Mouse (Mus musculus) lung, postnatal 0 days (tissue): ENCODE measurements around the gene Ifrd2. TPM values are rescaled to one million over a fixed set of nuclear protein-coding genes. Genes with fewer than 3 reads are reported as not detected.

ENCODE experiments used
- ATAC-seq: fragments of 200-750 bp; cut with Nextera tagmentation; 2 replicates; pipeline ENCODE4 v1.8.0; 2017; ENCODE audit warnings: moderate library complexity
- DNase-seq: peaks from one replicate; pipeline ENCODE4 v3.0.0-alpha.2; 2016; ENCODE audit warnings: low spot score
- H3K27ac ChIP-seq: fragments of 300-500 bp; sonication (generic); 2 replicates; pipeline ENCODE4 v1.5.1; 2014; ENCODE audit warnings: antibody characterized with exemption, mild to moderate bottlenecking, low read length, mixed read lengths
- H3K27me3 ChIP-seq: fragments of 300-500 bp; sonication (generic); replicated peaks from 2 replicates; pipeline ENCODE4 v1.6.1; 2014; ENCODE audit warnings: low read length, mixed read lengths; ENCODE audit not compliant: insufficient read depth
- H3K36me3 ChIP-seq: fragments of 300-500 bp; sonication (generic); 2 replicates; pipeline ENCODE4 v1.6.1; 2014; ENCODE audit warnings: low read length, mixed read lengths; ENCODE audit not compliant: insufficient read depth
- H3K4me1 ChIP-seq: fragments of 300-500 bp; sonication (generic); 2 replicates; pipeline ENCODE4 v1.6.1; 2014; ENCODE audit warnings: antibody characterized with exemption, low read depth, low read length, mixed read lengths; ENCODE audit not compliant: insufficient read depth
- H3K4me2 ChIP-seq: fragments of 300-500 bp; sonication (generic); replicated peaks from 2 replicates; pipeline ENCODE4 v1.6.1; 2014; ENCODE audit warnings: low read depth, mild to moderate bottlenecking, low read length, moderate library complexity, mixed read lengths
- H3K4me3 ChIP-seq: fragments of 300-500 bp; sonication (generic); 2 replicates; pipeline ENCODE4 v1.5.1; 2014; ENCODE audit warnings: low read depth, low read length
- H3K9ac ChIP-seq: fragments of 300-500 bp; sonication (generic); replicated peaks from 2 replicates; pipeline ENCODE4 v1.6.1; 2014; ENCODE audit warnings: low read depth, mild to moderate bottlenecking
- H3K9me3 ChIP-seq: fragments of 300-500 bp; sonication (generic); 2 replicates; pipeline ENCODE4 v1.6.1; 2016; ENCODE audit warnings: low read length, mixed read lengths
- CTCF ChIP-seq: IDR thresholded peaks from 2 replicates; pipeline ENCODE4 v1.5.1; 2016; ENCODE audit warnings: antibody characterized with exemption, mild to moderate bottlenecking
- EP300 ChIP-seq: IDR thresholded peaks from 2 replicates; pipeline ENCODE4 v1.6.1; 2016; ENCODE audit warnings: antibody characterized with exemption, mild to moderate bottlenecking, control low read depth
- WGBS: fragments of 180-500 bp; shearing (Covaris S2); extraction: QIAGEN DNeasy Blood & Tissue Kit; methylation state at CpG from one replicate; pipeline ENCODE4 v1.1.7; 2014; 5-methylcytosine and 5-hydroxymethylcytosine counted together
- polyA plus RNA-seq: library from polyadenylated mRNA; unstranded; fragments of >200 nt; fragmentation: Nextera tagmentation; extraction: Ambion mirVana; gene quantifications from 2 replicates; pipeline ENCODE4 v1.2.1, GENCODE M21; 2015

The Ifrd2 gene
- polyA plus RNA-seq, 1 experiment from 2014 or later: 24.1 TPM

GRCm38 (mm10) chr9:107599433-107599832 lies 12.0 kb downstream of the Ifrd2 start:
- 81% methylated on average over 9 of the region's 9 CpGs for WGBS
- Histone ChIP-seq H3K9ac (no peak overlapping the region), H3K27me3 (no peaks in the 10 kb centered on the region), H3K4me3 (no peak overlapping the region), H3K4me2 (no peak overlapping the region), H3K27ac (no peak overlapping the region), H3K9me3 (no peaks in the 10 kb centered on the region), H3K36me3 (no peaks in the 10 kb centered on the region), H3K4me1 (0 out of 2 replicates have a peak, but pooled peaks cover 3% of the 10 kb centered on the region)
- TF ChIP-seq EP300 (no peak), CTCF (no peak)
- ATAC-seq (no peak), DNase-seq (no peak)

DNA sequence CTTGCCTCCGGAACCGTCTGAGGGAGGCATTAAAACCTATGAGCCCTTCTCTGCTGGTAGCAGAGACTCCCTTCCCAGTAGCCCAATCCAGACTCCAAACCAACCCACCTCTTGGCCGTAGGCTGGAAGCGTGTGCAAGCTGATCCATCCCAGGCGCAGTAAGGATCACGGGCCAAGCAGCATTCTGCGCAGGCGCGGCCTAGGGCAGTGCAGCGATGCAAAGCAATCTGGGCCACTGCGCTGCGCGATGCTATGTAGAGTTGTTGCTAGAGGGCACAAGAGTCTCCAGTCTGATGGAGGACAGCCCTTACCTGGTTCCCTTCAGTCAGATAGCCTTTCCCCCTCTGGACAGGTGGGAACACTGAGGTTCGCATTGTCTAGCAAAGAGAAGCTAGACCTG lies 12.4 kb downstream of the Ifrd2 start:
- no peak overlapping the region for H3K4me2 ChIP-seq
- ATAC-seq (no peak), DNase-seq (no peak)
- no peak overlapping the region for H3K4me3 ChIP-seq
- H3K9me3 ChIP-seq: no peaks in the 10 kb centered on the region
- H3K9ac ChIP-seq: no peak overlapping the region
- no peak overlapping the region for H3K27ac ChIP-seq
- H3K27me3 ChIP-seq: no peaks in the 10 kb centered on the region
- H3K4me1 ChIP-seq: 0 out of 2 replicates have a peak, but pooled peaks cover 3% of the 10 kb centered on the region
- TF ChIP-seq EP300 (no peak), CTCF (no peak; the same call in 1 of the 2 replicates)
- 62% methylated on average over 14 of the region's 14 CpGs for WGBS
- no peaks in the 10 kb centered on the region for H3K36me3 ChIP-seq

DNA sequence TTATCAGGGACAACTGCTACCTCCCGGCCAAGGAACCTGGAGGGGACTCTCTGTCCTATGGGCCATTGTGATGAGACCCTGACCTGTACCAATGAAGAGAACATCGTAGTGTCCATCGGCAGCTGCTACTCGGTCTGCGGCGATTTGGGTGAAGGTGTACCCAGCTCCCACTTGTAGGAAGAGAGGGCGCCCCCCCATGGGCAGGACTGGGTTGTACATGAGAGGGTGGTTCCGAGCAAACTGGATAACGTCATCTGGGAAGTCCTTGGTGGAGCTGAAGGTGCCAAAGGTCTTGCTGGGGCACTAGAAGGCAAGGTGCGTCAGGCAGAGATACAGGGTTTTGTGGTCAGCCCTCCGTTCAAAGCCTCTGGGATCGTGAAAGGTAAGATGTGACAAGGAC lies 13.3 kb downstream of the Ifrd2 start:
- no peak for ATAC-seq
- Histone ChIP-seq H3K36me3 (no peaks in the 10 kb centered on the region), H3K9ac (no peak overlapping the region), H3K4me3 (no peak overlapping the region), H3K27me3 (no peaks in the 10 kb centered on the region), H3K27ac (no peak overlapping the region), H3K9me3 (no peaks in the 10 kb centered on the region), H3K4me2 (no peak overlapping the region), H3K4me1 (0 out of 2 replicates have a peak, but pooled peaks cover 3% of the 10 kb centered on the region)
- DNase-seq: no peak
- TF ChIP-seq CTCF (peak; percentile 49), EP300 (no peak)
- 70% methylated on average over 12 of the region's 12 CpGs for WGBS

- DNase-seq (no peak), ATAC-seq (no peak)
- Histone ChIP-seq H3K9me3 (no peaks in the 10 kb centered on the region), H3K27ac (no peak overlapping the region), H3K4me3 (no peak overlapping the region), H3K27me3 (no peaks in the 10 kb centered on the region), H3K9ac (no peak overlapping the region), H3K4me1 (0 out of 2 replicates have a peak, but pooled peaks cover 3% of the 10 kb centered on the region), H3K4me2 (no peak overlapping the region), H3K36me3 (no peaks in the 10 kb centered on the region)
- no peak for TF ChIP-seq CTCF
- 79% methylated on average over 11 of the region's 11 CpGs for WGBS
These were observed 13.8 kb downstream of the Ifrd2 start for GRCm38 (mm10) chr9:107601275-107601674.

- Histone ChIP-seq H3K4me3 (no peak overlapping the region), H3K4me2 (no peak overlapping the region), H3K27ac (no peak overlapping the region), H3K9me3 (no peaks in the 10 kb centered on the region), H3K36me3 (no peaks in the 10 kb centered on the region), H3K9ac (no peak overlapping the region), H3K4me1 (no peaks in the 10 kb centered on the region), H3K27me3 (no peaks in the 10 kb centered on the region)
- TF ChIP-seq EP300: no peak
- TF ChIP-seq CTCF: peak; percentile 99
- 11% methylated on average over 10 of the region's 10 CpGs for WGBS
- ATAC-seq (peak; percentile 60), DNase-seq (peak; percentile 91)
These were observed 14.7 kb downstream of the Ifrd2 start for GRCm38 (mm10) chr9:107602068-107602648.

- Histone ChIP-seq H3K27me3 (no peaks in the 10 kb centered on the region), H3K4me1 (no peaks in the 10 kb centered on the region), H3K36me3 (no peaks in the 10 kb centered on the region), H3K27ac (no peak overlapping the region), H3K4me2 (no peak overlapping the region), H3K4me3 (no peak overlapping the region), H3K9me3 (no peaks in the 10 kb centered on the region), H3K9ac (no peak overlapping the region)
- DNase-seq (no peak), ATAC-seq (no peak)
- 75% methylated on average over 6 of the region's 6 CpGs for WGBS
- TF ChIP-seq CTCF: no peak
These were observed 15.8 kb downstream of the Ifrd2 start for GRCm38 (mm10) chr9:107603251-107603650.
